Mouse (Mus musculus): ENCODE measurements at regions not wholly inside any gene's neighbourhood (a gene's known extent, or its start where the extent isn't known, plus 50 kb on each side); places are given as distances from the start of the nearest gene placed in this dataset.
"Not testable (repeated sequence)": the region's sequence is repeated elsewhere in the genome, so short reads cannot be mapped to it uniquely, and the experiment has no call there.

GRCm38 (mm10) chr6:143454695-143455218 lies 287.7 kb downstream of the Etnk1 start:
- ChIA-PET POLR2A (no interaction called here), CTCF (no interaction called here)

- ChIA-PET POLR2A (no interaction called here), CTCF (interaction anchor here in 2 of 4 experiments (0.7 to 1.4 kb wide), 3 partner anchors 17 to 576 kb away, joined by 3 read pairs; no protein-coding TSS in a partner anchor)
Observed at GRCm38 (mm10) chr6:143464907-143465537, 298.0 kb downstream of the Etnk1 start.

GRCm38 (mm10) chr6:143472676-143473075 lies 305.7 kb downstream of the Etnk1 start:
- CTCF ChIA-PET = not testable (repeated sequence)
- POLR2A ChIA-PET = interaction anchor here in 1 of 4 experiments (0.6 kb wide), 1 partner anchor 319 kb away, joined by 4 read pairs; no protein-coding TSS in a partner anchor

GRCm38 (mm10) chr6:143474396-143474795 lies 307.4 kb downstream of the Etnk1 start:
- POLR2A ChIA-PET = no interaction called here
- CTCF ChIA-PET = no interaction called here

GRCm38 (mm10) chr6:143475296-143475695 lies 308.3 kb downstream of the Etnk1 start:
- ChIA-PET POLR2A (no interaction called here), CTCF (no interaction called here)

- ChIA-PET POLR2A (no interaction called here), CTCF (no interaction called here)
Observed at GRCm38 (mm10) chr6:143477396-143477795, 310.4 kb downstream of the Etnk1 start.

GRCm38 (mm10) chr6:143479239-143479638 lies 312.2 kb downstream of the Etnk1 start:
- ChIA-PET POLR2A (no interaction called here), CTCF (interaction anchor here in 1 of 4 experiments (0.8 kb wide), 1 partner anchor 524 kb away, joined by 4 read pairs; no protein-coding TSS in a partner anchor)

- ChIA-PET POLR2A (interaction anchor here in 1 of 4 experiments (0.6 kb wide), 2 partner anchors 261 to 1091 kb away, joined by 3 to 7 read pairs; no protein-coding TSS in a partner anchor), CTCF (interaction anchor here in 1 of 4 experiments (0.8 kb wide), 1 partner anchor 523 kb away, joined by 4 read pairs; no protein-coding TSS in a partner anchor)
Observed at GRCm38 (mm10) chr6:143479701-143480388, 312.8 kb downstream of the Etnk1 start.

- ChIA-PET POLR2A (no interaction called here), CTCF (interaction anchor here (0.6 to 1.3 kb wide), 8 partner anchors 17 to 770 kb away, joined by 3 to 12 read pairs (median 4); no protein-coding TSS in a partner anchor)
Observed at GRCm38 (mm10) chr6:143482272-143482671, 315.3 kb downstream of the Etnk1 start.

- CTCF ChIA-PET = interaction anchor here (0.6 to 1.0 kb wide), 7 partner anchors 20 to 759 kb away, joined by 3 to 12 read pairs (median 4); no protein-coding TSS in a partner anchor
- POLR2A ChIA-PET = no interaction called here
Observed at GRCm38 (mm10) chr6:143482868-143483267, 315.8 kb downstream of the Etnk1 start.

- ChIA-PET POLR2A (no interaction called here), CTCF (no interaction called here)
Observed at GRCm38 (mm10) chr6:143484941-143485340, 317.9 kb downstream of the Etnk1 start.

- ChIA-PET POLR2A (no interaction called here), CTCF (no interaction called here)
Observed at GRCm38 (mm10) chr6:143487003-143487402, 320.0 kb downstream of the Etnk1 start.

- ChIA-PET POLR2A (interaction anchor here in 2 of 4 experiments (0.5 to 1.0 kb wide), 2 partner anchors 8 to 1580 kb away, joined by 3 to 8 read pairs; no protein-coding TSS in a partner anchor), CTCF (no interaction called here)
Observed at GRCm38 (mm10) chr6:143490019-143490418, 323.0 kb downstream of the Etnk1 start.

GRCm38 (mm10) chr6:143491380-143491779 lies 324.4 kb downstream of the Etnk1 start:
- POLR2A ChIA-PET = no interaction called here
- CTCF ChIA-PET = no interaction called here

- ChIA-PET CTCF (interaction anchor here in 1 of 4 experiments (0.6 kb wide), 1 partner anchor 172 kb away, joined by 5 read pairs; no protein-coding TSS in a partner anchor), POLR2A (no interaction called here)
Observed at GRCm38 (mm10) chr6:143493543-143493942, 326.5 kb downstream of the Etnk1 start.

- CTCF ChIA-PET = no interaction called here
- POLR2A ChIA-PET = no interaction called here
Observed at GRCm38 (mm10) chr6:143494341-143494740, 327.3 kb downstream of the Etnk1 start.

- ChIA-PET CTCF (no interaction called here), POLR2A (no interaction called here)
Observed at GRCm38 (mm10) chr6:143494886-143495285, 327.9 kb downstream of the Etnk1 start.

- POLR2A ChIA-PET = interaction anchor here in 2 of 4 experiments (0.5 to 1.1 kb wide), 2 partner anchors 9 to 279 kb away, joined by 3 to 4 read pairs; no protein-coding TSS in a partner anchor
- CTCF ChIA-PET = no interaction called here
Observed at GRCm38 (mm10) chr6:143498764-143499163, 331.7 kb downstream of the Etnk1 start.

GRCm38 (mm10) chr6:143499259-143500043 lies 332.4 kb downstream of the Etnk1 start:
- ChIA-PET POLR2A (interaction anchor here in 1 of 4 experiments (1.1 kb wide), 1 partner anchor 10 kb away, joined by 3 read pairs; no protein-coding TSS in a partner anchor), CTCF (no interaction called here)
